Mouse (Mus musculus): Measurements from ENCODE around the gene Pde4b.

DNA sequence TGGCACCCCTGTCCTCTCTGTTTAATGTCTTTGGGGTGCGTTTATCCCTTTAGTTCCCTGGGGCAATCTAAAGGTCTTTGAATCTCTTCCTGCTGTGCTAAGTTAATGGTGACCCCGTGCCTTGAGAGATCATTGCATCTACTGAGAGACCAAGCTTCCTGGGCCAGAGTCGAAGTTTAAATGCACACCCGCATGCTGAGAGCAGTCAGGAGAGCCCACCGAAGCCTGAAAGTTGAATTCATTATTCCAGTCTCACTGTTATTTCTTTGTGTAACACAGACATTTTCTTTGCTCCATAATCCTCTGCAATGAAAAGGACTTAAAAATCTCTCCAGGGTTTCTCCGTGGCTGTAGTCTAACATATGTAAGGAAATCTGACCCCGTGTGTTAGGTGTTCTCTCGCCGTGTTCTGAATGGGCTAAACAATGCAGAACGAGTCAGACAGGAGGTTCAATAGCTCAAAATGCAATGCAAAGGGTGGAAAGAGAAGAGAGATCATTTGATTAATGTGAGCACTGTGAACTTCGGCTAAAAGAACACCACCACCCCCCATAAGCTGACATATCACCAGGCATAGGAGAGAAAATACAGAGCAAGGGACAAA is 333.6 kb downstream of the Pde4b start:
- TF ChIP-seq CTCF (IDR thresholded peaks at IDR 0.05; ENCODE audit: low read depth, low read length) (no peak), POLR2A (IDR thresholded peaks at IDR 0.05; ENCODE audit: extremely low read depth, insufficient read depth, low read length) (no peak)
